Mouse (Mus musculus) CD4-positive, CD25-positive, alpha-beta regulatory T cell, adult 4 months (primary cell): ENCODE data around the gene Rag1. TPM values are rescaled to one million over a fixed set of nuclear protein-coding genes. Genes with fewer than 3 reads are reported as not detected.

Experiments
- ATAC-seq: one replicate; pipeline ENCODE4 v1.8.0; 2017
- polyA plus RNA-seq, 2 experiments: library from polyadenylated mRNA; unstranded; fragments of 100-300 nt; shearing (Covaris generic); gene quantifications; one replicate each; pipeline ENCODE4 v1.2.1; 2017

Rag1 gene
- polyA plus RNA-seq, 2 experiments from 2014 or later: not detected

GRCm38 (mm10) chr2:101638979-101639839, 10.1 kb downstream of the Rag1 start:
- ATAC-seq: no peak

GRCm38 (mm10) chr2:101628297-101629236, 20.7 kb downstream of the Rag1 start:
- ATAC-seq: peak; percentile 89

GRCm38 (mm10) chr2:101627227-101627626, 22.1 kb downstream of the Rag1 start:
- ATAC-seq: no peak

GRCm38 (mm10) chr2:101624526-101624925, 24.8 kb downstream of the Rag1 start, which contains the start of gene Rag2:
Rag2 (plus strand) TSS chr2:101624718.
- no peak for ATAC-seq

- no peak for ATAC-seq
Observed at GRCm38 (mm10) chr2:101624011-101624410, 25.3 kb downstream of the Rag1 start.

- no peak for ATAC-seq
Observed at GRCm38 (mm10) chr2:101623042-101623441, 26.3 kb downstream of the Rag1 start.

GRCm38 (mm10) chr2:101621611-101622010, 27.7 kb downstream of the Rag1 start:
- no peak for ATAC-seq

GRCm38 (mm10) chr2:101620899-101621298, 28.4 kb downstream of the Rag1 start:
- no peak for ATAC-seq

GRCm38 (mm10) chr2:101618373-101618772, 30.9 kb downstream of the Rag1 start:
- ATAC-seq: no peak

GRCm38 (mm10) chr2:101615464-101616305, 33.6 kb downstream of the Rag1 start:
- ATAC-seq: peak; percentile 89

- ATAC-seq: no peak
Observed at GRCm38 (mm10) chr2:101610861-101611260, 38.4 kb downstream of the Rag1 start.

- ATAC-seq: no peak
Observed at GRCm38 (mm10) chr2:101608232-101608894, 40.9 kb downstream of the Rag1 start.

- no peak for ATAC-seq
Observed at GRCm38 (mm10) chr2:101603099-101603498, 46.2 kb downstream of the Rag1 start.

GRCm38 (mm10) chr2:101600703-101601102, 48.6 kb downstream of the Rag1 start:
- no peak for ATAC-seq

GRCm38 (mm10) chr2:101598190-101599181, 50.8 kb downstream of the Rag1 start:
- no peak for ATAC-seq

GRCm38 (mm10) chr2:101597186-101597585, 52.1 kb downstream of the Rag1 start:
- ATAC-seq: peak; percentile 47

GRCm38 (mm10) chr2:101594681-101595080, 54.6 kb downstream of the Rag1 start:
- ATAC-seq: no peak

- no peak for ATAC-seq
Observed at GRCm38 (mm10) chr2:101592886-101593285, 56.4 kb downstream of the Rag1 start.

GRCm38 (mm10) chr2:101592023-101592841, 57.1 kb downstream of the Rag1 start:
- no peak for ATAC-seq
